Mouse (Mus musculus): Measurements from ENCODE around the gene Mogat2. TPM values are rescaled to one million over a fixed set of nuclear protein-coding genes. Genes with fewer than 3 reads are reported as not detected.

The Mogat2 gene
- total and polyA plus RNA-seq, 2 experiments from 2014 or later, result 0.18 to 0.24 TPM

- Histone ChIP-seq H3K9me3 (ENCODE audit: low read length) (no peaks in the 10 kb centered on the region), H3K27ac (ENCODE audit: low read depth, low read length) (no peak overlapping the region), H3K27me3 (ENCODE audit: insufficient read depth, low read length) (no peaks in the 10 kb centered on the region), H3K4me3 (ENCODE audit: low read depth, low read length) (no peak overlapping the region), H3K4me1 (ENCODE audit: insufficient read depth) (no peaks in the 10 kb centered on the region), H3K9ac (no peak overlapping the region), H3K4me2 (ENCODE audit: low read depth) (no peak overlapping the region), H3K36me3 (ENCODE audit: insufficient read depth) (no peaks in the 10 kb centered on the region)
- ATAC-seq (no peak), DNase-seq (no peak)
- TF ChIP-seq CTCF (IDR thresholded peaks at IDR 0.05; ENCODE audit: low read depth), result no peak
- 85% methylated on average over 5 of the region's 5 CpGs for WGBS
These were observed 51.0 kb downstream of the Mogat2 start for GRCm38 (mm10) chr7:99187451-99187850.

DNA sequence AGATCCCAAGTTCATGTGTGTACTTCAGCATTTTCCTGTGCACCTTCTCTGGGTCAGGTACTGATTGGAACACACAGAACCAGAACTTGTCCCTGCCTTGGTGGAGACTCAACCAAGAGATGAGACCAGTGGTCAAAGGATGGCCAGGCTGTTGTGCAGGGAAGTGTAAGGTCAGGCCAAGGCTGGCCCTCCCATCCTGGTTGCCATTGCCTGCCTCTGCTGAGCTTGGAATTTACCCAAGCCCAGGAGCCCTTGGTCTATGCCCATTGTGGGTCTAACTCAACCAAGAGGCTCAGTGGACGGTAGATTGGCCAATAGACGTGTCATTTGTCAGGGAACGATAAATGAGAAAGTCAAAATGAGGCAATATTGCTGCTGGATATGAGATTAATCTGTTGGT lies 53.0 kb downstream of the Mogat2 start:
- H3K4me2 ChIP-seq (ENCODE audit: low read depth), result no peak overlapping the region
- DNase-seq (no peak), ATAC-seq (no peak)
- no peaks in the 10 kb centered on the region for H3K4me1 ChIP-seq (ENCODE audit: insufficient read depth)
- no peaks in the 10 kb centered on the region for H3K27me3 ChIP-seq (ENCODE audit: insufficient read depth, low read length)
- no peak overlapping the region for H3K27ac ChIP-seq (ENCODE audit: low read depth, low read length)
- no peaks in the 10 kb centered on the region for H3K36me3 ChIP-seq (ENCODE audit: insufficient read depth)
- no peaks in the 10 kb centered on the region for H3K9me3 ChIP-seq (ENCODE audit: low read length)
- H3K4me3 ChIP-seq (ENCODE audit: low read depth, low read length), result no peak overlapping the region
- TF ChIP-seq CTCF (IDR thresholded peaks at IDR 0.05; ENCODE audit: low read depth), result no peak
- H3K9ac ChIP-seq, result no peak overlapping the region
- WGBS, result 92% methylated on average over 3 of the region's 3 CpGs

DNA sequence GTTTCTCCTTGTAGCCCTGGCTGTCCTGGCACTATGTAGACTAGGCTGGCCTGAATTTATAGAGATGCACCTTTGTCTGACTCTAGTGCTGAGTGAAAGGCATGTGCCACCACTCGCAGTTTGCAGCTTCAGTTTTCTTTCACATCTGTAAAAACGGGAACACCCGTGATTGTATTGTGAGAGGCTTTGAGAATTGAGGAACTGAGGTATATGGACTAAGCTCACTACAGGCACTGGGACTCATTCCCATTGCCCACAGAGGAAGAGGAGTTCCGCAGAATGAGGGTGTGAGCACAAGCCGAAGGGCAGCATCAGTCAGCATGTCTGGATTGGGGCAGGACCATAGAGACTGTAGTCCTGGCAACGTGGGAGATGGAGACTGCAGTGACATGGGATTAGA lies 54.7 kb downstream of the Mogat2 start:
- ATAC-seq (no peak), DNase-seq (no peak)
- no peak overlapping the region for H3K4me3 ChIP-seq (ENCODE audit: low read depth, low read length)
- no peaks in the 10 kb centered on the region for H3K36me3 ChIP-seq (ENCODE audit: insufficient read depth)
- H3K4me2 ChIP-seq (ENCODE audit: low read depth), result 0 out of 2 replicates have a peak overlapping the region, but pooled peaks have one; percentile 83
- TF ChIP-seq CTCF (IDR thresholded peaks at IDR 0.05; ENCODE audit: low read depth), result no peak
- no peaks in the 10 kb centered on the region for H3K27me3 ChIP-seq (ENCODE audit: insufficient read depth, low read length)
- no peak overlapping the region for H3K9ac ChIP-seq
- 67% methylated on average over 6 of the region's 6 CpGs for WGBS
- H3K9me3 ChIP-seq (ENCODE audit: low read length), result no peaks in the 10 kb centered on the region
- no peak overlapping the region for H3K27ac ChIP-seq (ENCODE audit: low read depth, low read length)
- H3K4me1 ChIP-seq (ENCODE audit: insufficient read depth), result no peaks in the 10 kb centered on the region

- DNase-seq (peak; percentile 96), ATAC-seq (peak; percentile 95)
- peak within 1 kb of the TSS; percentile 83 for H3K4me2 ChIP-seq (ENCODE audit: low read depth)
- peak within 1 kb of the TSS; percentile 62 for H3K4me3 ChIP-seq (ENCODE audit: low read depth, low read length)
- H3K9ac ChIP-seq, result peak within 1 kb of the TSS; percentile 78
- H3K27ac ChIP-seq (ENCODE audit: low read depth, low read length), result peak within 1 kb of the TSS; percentile 66
- WGBS, result under 1% methylated on average over 63 of the region's 63 CpGs
- no peak for TF ChIP-seq CTCF (IDR thresholded peaks at IDR 0.05; ENCODE audit: low read depth)
- H3K27me3 ChIP-seq (ENCODE audit: insufficient read depth, low read length), result no peaks in the 10 kb centered on the region
- H3K4me1 ChIP-seq (ENCODE audit: insufficient read depth), result no peaks in the 10 kb centered on the region
- H3K36me3 ChIP-seq (ENCODE audit: insufficient read depth), result no peaks in the 10 kb centered on the region
- H3K9me3 ChIP-seq (ENCODE audit: low read length), result no peaks in the 10 kb centered on the region
These were observed 55.8 kb downstream of the Mogat2 start, which contains the start of gene Dgat2 for GRCm38 (mm10) chr7:99182432-99183172. Gene Dgat2, minus strand, starts transcription at chr7:99182719.

DNA sequence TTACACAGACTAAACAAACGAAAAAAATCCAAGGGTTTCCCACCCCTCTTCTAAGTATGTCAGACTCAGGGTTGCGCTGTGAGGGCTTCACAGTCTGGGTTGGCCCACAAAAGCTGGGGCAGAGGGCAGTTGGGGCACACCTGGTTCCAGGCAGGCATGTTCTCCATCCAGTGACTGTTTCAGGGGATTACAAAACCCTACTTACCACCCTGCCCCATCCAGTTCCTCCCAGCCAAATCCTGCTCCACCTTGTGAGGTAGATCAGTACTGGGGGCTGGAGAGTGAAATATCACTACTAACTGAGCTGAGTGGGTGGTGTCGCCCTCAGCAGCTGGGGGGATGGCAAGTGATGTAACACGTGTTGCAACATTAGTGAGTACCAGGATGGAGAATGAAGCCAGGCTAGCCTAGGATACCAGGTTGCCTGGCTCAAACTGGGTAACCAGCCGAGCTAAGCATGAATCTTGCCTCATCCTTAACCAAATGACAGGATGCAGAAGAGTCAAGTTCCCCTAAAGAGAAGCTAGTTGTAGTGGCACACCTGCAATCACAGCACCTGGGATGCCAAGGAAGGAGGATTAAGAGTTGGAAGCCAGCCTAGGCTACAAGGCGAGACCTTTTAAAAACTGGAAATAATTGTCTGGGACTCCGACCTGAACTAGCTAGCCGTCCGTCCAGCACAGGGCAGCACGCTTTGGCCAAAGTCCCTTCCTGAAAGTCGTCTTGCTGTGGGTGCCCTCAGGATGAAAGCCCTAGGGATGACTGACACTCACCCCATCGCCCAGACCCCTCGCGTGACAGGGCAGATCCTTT lies 56.6 kb downstream of the Mogat2 start:
- Histone ChIP-seq H3K9me3 (ENCODE audit: low read length) (no peaks in the 10 kb centered on the region), H3K27ac (ENCODE audit: low read depth, low read length) (no peak overlapping the region), H3K4me2 (ENCODE audit: low read depth) (peak overlapping the region; percentile 83), H3K27me3 (ENCODE audit: insufficient read depth, low read length) (no peaks in the 10 kb centered on the region), H3K9ac (peak overlapping the region; percentile 78), H3K4me1 (ENCODE audit: insufficient read depth) (no peaks in the 10 kb centered on the region), H3K36me3 (ENCODE audit: insufficient read depth) (no peaks in the 10 kb centered on the region), H3K4me3 (ENCODE audit: low read depth, low read length) (peak overlapping the region; percentile 62)
- TF ChIP-seq CTCF (IDR thresholded peaks at IDR 0.05; ENCODE audit: low read depth), result no peak
- whole genome bisulfite sequencing, result 19% methylated on average over 14 of the region's 14 CpGs
- ATAC-seq (no peak), DNase-seq (peak; percentile 34)

GRCm38 (mm10) chr7:99180162-99180561 lies 58.3 kb downstream of the Mogat2 start:
- TF ChIP-seq CTCF (IDR thresholded peaks at IDR 0.05; ENCODE audit: low read depth), result no peak
- Histone ChIP-seq H3K36me3 (ENCODE audit: insufficient read depth) (no peaks in the 10 kb centered on the region), H3K9me3 (ENCODE audit: low read length) (no peaks in the 10 kb centered on the region), H3K4me3 (ENCODE audit: low read depth, low read length) (no peak overlapping the region), H3K4me2 (ENCODE audit: low read depth) (no peak overlapping the region), H3K9ac (no peak overlapping the region), H3K27ac (ENCODE audit: low read depth, low read length) (no peak overlapping the region), H3K27me3 (ENCODE audit: insufficient read depth, low read length) (no peaks in the 10 kb centered on the region), H3K4me1 (ENCODE audit: insufficient read depth) (no peaks in the 10 kb centered on the region)
- DNase-seq (no peak), ATAC-seq (no peak)
- WGBS, result 89% methylated on average over 1 of the region's 1 CpGs

GRCm38 (mm10) chr7:99179271-99179670 lies 59.1 kb downstream of the Mogat2 start:
- no peak overlapping the region for H3K9ac ChIP-seq
- no peak overlapping the region for H3K4me3 ChIP-seq (ENCODE audit: low read depth, low read length)
- ATAC-seq, result no peak
- H3K27ac ChIP-seq (ENCODE audit: low read depth, low read length), result no peak overlapping the region
- no peaks in the 10 kb centered on the region for H3K9me3 ChIP-seq (ENCODE audit: low read length)
- H3K36me3 ChIP-seq (ENCODE audit: insufficient read depth), result no peaks in the 10 kb centered on the region
- H3K27me3 ChIP-seq (ENCODE audit: insufficient read depth, low read length), result no peaks in the 10 kb centered on the region
- WGBS, result 85% methylated on average over 9 of the region's 9 CpGs
- no peak overlapping the region for H3K4me2 ChIP-seq (ENCODE audit: low read depth)
- TF ChIP-seq CTCF (IDR thresholded peaks at IDR 0.05; ENCODE audit: low read depth), result no peak
- no peak for DNase-seq
- H3K4me1 ChIP-seq (ENCODE audit: insufficient read depth), result no peaks in the 10 kb centered on the region
